Mouse (Mus musculus) liver, adult (tissue): ENCODE measurements around the gene Tmprss12.
A peak's percentile ranks its signal among the peaks of the same experiment; 100 is the strongest.

Source experiments
- GATA4 ChIP-seq: IDR thresholded peaks from 2 replicates; pipeline ENCODE4 v1.6.1; 2014; ENCODE audit warnings: mild to moderate bottlenecking, low read length; ENCODE audit not compliant: insufficient replicate concordance

Gene Tmprss12

GRCm38 (mm10) chr15:100269776-100270175 is 10.9 kb upstream of the Tmprss12 start:
- no peak for TF ChIP-seq GATA4

GRCm38 (mm10) chr15:100271411-100271810 is 9.2 kb upstream of the Tmprss12 start:
- TF ChIP-seq GATA4 = no peak

- TF ChIP-seq GATA4 = no peak
These were observed 5.7 kb upstream of the Tmprss12 start for GRCm38 (mm10) chr15:100274790-100275559.

- no peak for TF ChIP-seq GATA4
These were observed 4.2 kb upstream of the Tmprss12 start for GRCm38 (mm10) chr15:100276403-100276802.

- TF ChIP-seq GATA4 = no peak
These were observed 3.1 kb upstream of the Tmprss12 start for GRCm38 (mm10) chr15:100277586-100277985.

GRCm38 (mm10) chr15:100288980-100289379 is 8.3 kb downstream of the Tmprss12 start:
- no peak for TF ChIP-seq GATA4

GRCm38 (mm10) chr15:100290858-100291257 is 10.2 kb downstream of the Tmprss12 start:
- no peak for TF ChIP-seq GATA4

- TF ChIP-seq GATA4 = no peak
These were observed 11.7 kb downstream of the Tmprss12 start for GRCm38 (mm10) chr15:100292326-100292725.

GRCm38 (mm10) chr15:100297856-100298255 is 17.2 kb downstream of the Tmprss12 start:
- TF ChIP-seq GATA4 = no peak

GRCm38 (mm10) chr15:100300499-100300898 is 19.9 kb downstream of the Tmprss12 start:
- TF ChIP-seq GATA4 = no peak

- TF ChIP-seq GATA4 = no peak
These were observed 20.9 kb downstream of the Tmprss12 start for GRCm38 (mm10) chr15:100301556-100301955.

GRCm38 (mm10) chr15:100303428-100304018 is 22.9 kb downstream of the Tmprss12 start:
- TF ChIP-seq GATA4 = no peak

GRCm38 (mm10) chr15:100304019-100304991 is 23.7 kb downstream of the Tmprss12 start, which contains the start of gene Mettl7a1:
Gene Mettl7a1 (plus strand): TSS chr15:100304140.
- no peak for TF ChIP-seq GATA4

GRCm38 (mm10) chr15:100306201-100306600 is 25.6 kb downstream of the Tmprss12 start:
- TF ChIP-seq GATA4 = no peak

- TF ChIP-seq GATA4 = peak; percentile 49; the same call in 1 of the 2 replicates
These were observed 31.7 kb downstream of the Tmprss12 start for GRCm38 (mm10) chr15:100312346-100312745.
